Mouse (Mus musculus): ENCODE results near the gene Tdgf1.

DNA sequence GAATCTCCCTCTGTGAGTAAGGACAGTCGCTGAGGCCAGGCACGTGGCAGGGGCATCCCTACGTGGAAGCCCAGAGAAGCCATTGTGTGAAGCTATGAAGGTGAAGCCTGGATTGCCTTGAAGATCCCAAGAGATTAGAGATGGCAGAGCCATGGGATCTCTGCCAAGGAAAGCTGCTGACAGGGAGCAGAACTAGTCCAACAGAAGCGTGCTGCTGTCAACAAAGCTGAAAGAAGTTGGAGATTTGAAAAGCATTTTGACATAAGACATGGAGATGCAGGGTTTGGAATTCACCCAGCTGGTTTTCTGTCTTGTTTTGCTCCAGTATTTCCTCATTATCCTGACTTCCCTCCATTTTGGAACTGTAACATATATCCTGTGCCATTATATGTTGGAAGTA lies 43.7 kb downstream of the Tdgf1 start:
- no peak for TF ChIP-seq CTCF (IDR thresholded peaks at IDR 0.05; ENCODE audit: low read depth)
- TF ChIP-seq EP300 (IDR thresholded peaks at IDR 0.05; ENCODE audit: low read depth): no peak

All from liver, postnatal 0 days (tissue).